Mouse (Mus musculus): Measurements from ENCODE around the gene Gm21775. TPM values are rescaled to one million over a fixed set of nuclear protein-coding genes. Genes with fewer than 3 reads are reported as not detected.

Gm21775 gene
- not detected in 2 replicates for polyA plus RNA-seq (2012; rRNA removed)

GRCm38 (mm10) chrY:10553153-10553552 is at the start of gene Gm21775:
Gm21775 (plus strand) TSS chrY:10553453.

GRCm38 (mm10) chrY:10535942-10536341 is 17.3 kb upstream of the Gm21775 start, which contains the start of gene Gm20737:
Gm20737 (minus strand) TSS chrY:10536042.

Other genes starting within 250 kb of the Gm21775 start
- gene Gm20834, start 228.9 kb upstream of the Gm21775 start, polyA plus RNA-seq (2012; rRNA removed), result not detected in 2 replicates
- gene Gm28510, start 140.7 kb upstream of the Gm21775 start, polyA plus RNA-seq (2012; rRNA removed), result not detected in 2 replicates
- gene Gm20737, start 17.4 kb upstream of the Gm21775 start, polyA plus RNA-seq (2012; rRNA removed), result not detected in 2 replicates
- gene Gm21900, start 62.9 kb downstream of the Gm21775 start, polyA plus RNA-seq (2012; rRNA removed), result not detected in 2 replicates
- gene Gm20777, start 199.0 kb downstream of the Gm21775 start, polyA plus RNA-seq (2012; rRNA removed), result not detected in 2 replicates

Data from ovary, adult 2 months (tissue).